Mouse (Mus musculus): ENCODE measurements around the gene Rnf39. TPM values are rescaled to one million over a fixed set of nuclear protein-coding genes. Genes with fewer than 3 reads are reported as not detected.

Rnf39 gene
- polyA plus RNA-seq, 1 experiment from 2014 or later: 0.45 TPM

GRCm38 (mm10) chr17:36997033-36997735 is 54.5 kb downstream of the Rnf39 start:
- Histone ChIP-seq H3K36me3 (ENCODE audit: control insufficient read depth, insufficient read depth, low read length) (no peaks in the 10 kb centered on the region), H3K27me3 (ENCODE audit: control insufficient read depth, insufficient read depth, low read length) (no peaks in the 10 kb centered on the region), H3K4me2 (ENCODE audit: low read length) (no peak overlapping the region), H3K4me3 (ENCODE audit: control insufficient read depth in 1 of 2, insufficient read depth in 1 of 2, low read depth in 1 of 2, low read length in 2 of 2) (no peak overlapping the region), H3K27ac (replicated peaks in 1 of 2; ENCODE audit: control insufficient read depth in 1 of 2, insufficient read depth in 1 of 2, low read depth in 2 of 2, low read length in 2 of 2) (no peak overlapping the region), H3K9ac (ENCODE audit: low read length) (no peak overlapping the region), H3K4me1 (ENCODE audit: control insufficient read depth in 2 of 2, insufficient read depth in 2 of 2, low read length in 2 of 2) (no peaks in the 10 kb centered on the region), H3K9me3 (ENCODE audit: control insufficient read depth, low read length) (no peaks in the 10 kb centered on the region)
- no peak for ATAC-seq (ENCODE audit: insufficient number of reproducible peaks, insufficient read depth, low FRiP score, low read depth)
- WGBS: 25% methylated on average over 7 of the region's 7 CpGs

Other genes with a start within 250 kb of the Rnf39 start
- not detected in 2 replicates for gene H2-M10.5, start 170.0 kb upstream of the Rnf39 start, polyA plus RNA-seq (2014; fragmentation: Nextera tagmentation; extraction: Ambion mirVana)
- not detected in 2 replicates for gene H2-M10.6, start 130.7 kb upstream of the Rnf39 start, polyA plus RNA-seq (2014; fragmentation: Nextera tagmentation; extraction: Ambion mirVana)
- 17.6 and 18.8 TPM in 2 replicates for gene Trim26, start 105.8 kb upstream of the Rnf39 start, polyA plus RNA-seq (2014; fragmentation: Nextera tagmentation; extraction: Ambion mirVana)
- 0.19 TPM in 1 of 2 replicates, not detected in the other for gene Trim15, start 75.7 kb upstream of the Rnf39 start, polyA plus RNA-seq (2014; fragmentation: Nextera tagmentation; extraction: Ambion mirVana)
- 4.7 and 6.8 TPM in 2 replicates for gene Trim10, start 73.3 kb upstream of the Rnf39 start, polyA plus RNA-seq (2014; fragmentation: Nextera tagmentation; extraction: Ambion mirVana)
- gene Trim40, start 52.8 kb upstream of the Rnf39 start, polyA plus RNA-seq (2014; fragmentation: Nextera tagmentation; extraction: Ambion mirVana): not detected in 2 replicates
- gene Trim31, start 44.8 kb upstream of the Rnf39 start, polyA plus RNA-seq (2014; fragmentation: Nextera tagmentation; extraction: Ambion mirVana): not detected in 2 replicates
- gene Ppp1r11, start 8.8 kb downstream of the Rnf39 start, polyA plus RNA-seq (2014; fragmentation: Nextera tagmentation; extraction: Ambion mirVana): 95.7 and 98.4 TPM in 2 replicates
- gene Znrd1, start 15.6 kb downstream of the Rnf39 start, polyA plus RNA-seq (2014; fragmentation: Nextera tagmentation; extraction: Ambion mirVana): 42.0 and 43.9 TPM in 2 replicates
- 8.1 and 8.6 TPM in 2 replicates for gene Znrd1as, start 15.7 kb downstream of the Rnf39 start, polyA plus RNA-seq (2014; fragmentation: Nextera tagmentation; extraction: Ambion mirVana)
- gene 2410137M14Rik, start 38.3 kb downstream of the Rnf39 start, polyA plus RNA-seq (2014; fragmentation: Nextera tagmentation; extraction: Ambion mirVana): 0.32 TPM in 1 of 2 replicates, not detected in the other
- 0.23 and 0.75 TPM in 2 replicates for gene H2-M5, start 46.6 kb downstream of the Rnf39 start, polyA plus RNA-seq (2014; fragmentation: Nextera tagmentation; extraction: Ambion mirVana)
- 38.3 and 43.4 TPM in 2 replicates for gene Zfp57, start 58.2 kb downstream of the Rnf39 start, polyA plus RNA-seq (2014; fragmentation: Nextera tagmentation; extraction: Ambion mirVana)
- 0.15 TPM in 1 of 2 replicates, not detected in the other for gene Mog, start 80.5 kb downstream of the Rnf39 start, polyA plus RNA-seq (2014; fragmentation: Nextera tagmentation; extraction: Ambion mirVana)
- 3.6 and 8.0 TPM in 2 replicates for gene Gabbr1, start 103.0 kb downstream of the Rnf39 start, polyA plus RNA-seq (2014; fragmentation: Nextera tagmentation; extraction: Ambion mirVana)
- gene Olfr90, start 145.6 kb downstream of the Rnf39 start, polyA plus RNA-seq (2014; fragmentation: Nextera tagmentation; extraction: Ambion mirVana): not detected in 2 replicates
- not detected in 2 replicates for gene Olfr91, start 155.4 kb downstream of the Rnf39 start, polyA plus RNA-seq (2014; fragmentation: Nextera tagmentation; extraction: Ambion mirVana)
- gene Olfr92, start 177.2 kb downstream of the Rnf39 start, polyA plus RNA-seq (2014; fragmentation: Nextera tagmentation; extraction: Ambion mirVana): not detected in 2 replicates
- gene Olfr93, start 218.6 kb downstream of the Rnf39 start, polyA plus RNA-seq (2014; fragmentation: Nextera tagmentation; extraction: Ambion mirVana): not detected in 2 replicates